ENCODE assay signal across 10 mouse cellular contexts in the genomic region with DNA sequence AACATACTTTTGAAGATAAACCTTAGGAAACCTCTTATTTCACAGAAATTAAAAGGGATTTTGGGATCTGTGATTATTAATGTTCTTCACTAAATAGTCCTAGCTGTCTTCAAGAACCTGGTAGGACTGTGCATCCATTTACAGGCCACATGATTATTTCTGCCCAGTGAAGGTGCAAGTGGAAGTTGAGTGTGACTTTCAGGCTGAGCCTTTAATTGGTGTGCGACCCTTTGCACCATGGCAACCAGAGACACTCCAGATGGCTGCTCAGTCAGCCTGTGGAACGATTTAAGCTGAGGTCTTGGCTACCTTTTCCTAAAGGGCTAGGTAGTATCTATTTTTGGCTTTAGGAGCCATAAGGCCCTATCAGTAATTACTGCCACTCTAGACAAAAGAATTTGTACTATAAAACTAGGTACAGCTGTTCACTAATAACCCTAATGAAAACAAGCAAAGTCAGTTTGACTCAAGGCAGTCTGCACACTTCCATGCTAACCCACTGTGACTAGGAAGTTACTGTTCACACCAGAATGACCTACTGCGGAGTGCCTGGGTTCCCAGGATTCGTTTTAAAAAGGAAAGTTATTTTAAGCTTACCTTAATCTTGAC. TPM values are rescaled to one million over a fixed set of nuclear protein-coding genes. Genes with fewer than 3 reads are reported as not detected.
A peak's percentile ranks its signal among the peaks of the same experiment; 100 is the strongest.
DNase-seq lines count a peak whose midpoint lies in the region; ATAC-seq lines count a peak whose summit lies in the region.
"Had no signal": no experiment of that assay in that cellular context is flagged by ENCODE, and none has a peak within 500 bp of the region (broad histone marks: within the 10 kb centered on the region; RNA-seq: fewer than 3 reads in every experiment).

No protein-coding gene starts in this region.

- no peak overlapping the region; the same call in 1 of the 2 replicates for H3K4me2 ChIP-seq in forebrain, embryonic 11.5 days (ENCODE audit: low read depth, low read length, severe bottlenecking)
- H3K4me2 ChIP-seq in liver, embryonic 13.5 days: peak overlapping the region; percentile 90

- H3K9me3 ChIP-seq in forebrain, embryonic 10.5 days: no peaks in the 10 kb centered on the region
- H3K9me3 ChIP-seq in forebrain, embryonic 11.5 days (ENCODE audit: control insufficient read depth, low read length): no peaks in the 10 kb centered on the region
- H3K9me3 ChIP-seq in embryonic facial prominence, embryonic 10.5 days: no peaks in the 10 kb centered on the region
- H3K9me3 ChIP-seq in liver, embryonic 13.5 days (replicated peaks): no peaks in the 10 kb centered on the region

- no peak overlapping the region for H3K27ac ChIP-seq in forebrain, embryonic 10.5 days
- no peak overlapping the region for H3K27ac ChIP-seq in forebrain, embryonic 11.5 days (ENCODE audit: low read depth, low read length)
- no peak overlapping the region for H3K27ac ChIP-seq in embryonic facial prominence, embryonic 10.5 days (replicated peaks)
- H3K27ac ChIP-seq in liver, embryonic 13.5 days: no peak overlapping the region

- H3K36me3 ChIP-seq in forebrain, embryonic 10.5 days (replicated peaks): peaks cover 69% of the 10 kb centered on the region
- H3K36me3 ChIP-seq in forebrain, embryonic 11.5 days (ENCODE audit: control insufficient read depth, insufficient read depth, low read length): peaks cover 20% of the 10 kb centered on the region
- peaks cover 68% of the 10 kb centered on the region for H3K36me3 ChIP-seq in embryonic facial prominence, embryonic 10.5 days (replicated peaks)
- H3K36me3 ChIP-seq in liver, embryonic 13.5 days: peaks cover 65% of the 10 kb centered on the region

- peak overlapping the region; percentile 94 for H3K4me3 ChIP-seq in forebrain, embryonic 10.5 days
- H3K4me3 ChIP-seq in forebrain, embryonic 11.5 days (ENCODE audit: low read depth, low read length): no peak overlapping the region
- H3K4me3 ChIP-seq in embryonic facial prominence, embryonic 10.5 days: peak overlapping the region; percentile 76
- peak overlapping the region; percentile 89 for H3K4me3 ChIP-seq in liver, embryonic 13.5 days (replicated peaks)

- no peak for DNase-seq in forebrain, embryonic 10.5 days (ENCODE audit: extremely low spot score, low spot score)
- no peak for DNase-seq in forebrain, embryonic 11.5 days (ENCODE audit: low spot score)
- DNase-seq in left cerebral cortex, postnatal 4 days: peak; percentile 33
- DNase-seq in left cerebral cortex, postnatal 36 days (ENCODE audit: low spot score in 2 of 2): no peak
- peak; percentile 38 for DNase-seq in embryonic facial prominence, embryonic 10.5 days (ENCODE audit: low spot score)
- DNase-seq in liver, embryonic 13.5 days: no peak
- DNase-seq in left cerebral cortex, adult 8-10 months (ENCODE audit: low spot score in 2 of 2): no peak
- DNase-seq in layer of hippocampus, adult 18-20 months (ENCODE audit: low spot score in 2 of 2): no peak
- DNase-seq: B cell, adult 2 months had no signal

- ATAC-seq in forebrain, embryonic 11.5 days (replicated peaks; ENCODE audit: low FRiP score): no peak
- ATAC-seq in liver, embryonic 13.5 days (ENCODE audit: low read depth): no peak
- ATAC-seq: activated CD4-positive, CD25-positive, alpha-beta regulatory T cell, adult 4 months had no signal

- WGBS in forebrain, embryonic 10.5 days: 72% methylated on average over 4 of the region's 4 CpGs
- 66% methylated on average over 4 of the region's 4 CpGs for WGBS in forebrain, embryonic 11.5 days
- WGBS in embryonic facial prominence, embryonic 10.5 days: 59% methylated on average over 4 of the region's 4 CpGs
- 76% methylated on average over 4 of the region's 4 CpGs for WGBS in liver, embryonic 13.5 days (ENCODE audit: insufficient replicate concordance)

- H3K27me3 ChIP-seq in forebrain, embryonic 10.5 days (ENCODE audit: poor library complexity, severe bottlenecking): no peaks in the 10 kb centered on the region
- H3K27me3 ChIP-seq in forebrain, embryonic 11.5 days (ENCODE audit: control insufficient read depth, insufficient read depth, low read length): no peaks in the 10 kb centered on the region
- H3K27me3 ChIP-seq in embryonic facial prominence, embryonic 10.5 days (replicated peaks; ENCODE audit: low read depth, poor library complexity, severe bottlenecking): no peaks in the 10 kb centered on the region
- no peaks in the 10 kb centered on the region for H3K27me3 ChIP-seq in liver, embryonic 13.5 days

- H3K9ac ChIP-seq in forebrain, embryonic 11.5 days (ENCODE audit: low read length): no peak overlapping the region
- H3K9ac ChIP-seq in liver, embryonic 13.5 days: no peak overlapping the region

- H3K4me1 ChIP-seq in forebrain, embryonic 10.5 days: peaks cover 61% of the 10 kb centered on the region
- H3K4me1 ChIP-seq in forebrain, embryonic 11.5 days (replicated peaks; ENCODE audit: control insufficient read depth, insufficient read depth, low read length): peaks cover 28% of the 10 kb centered on the region
- peaks cover 52% of the 10 kb centered on the region for H3K4me1 ChIP-seq in embryonic facial prominence, embryonic 10.5 days
- H3K4me1 ChIP-seq in liver, embryonic 13.5 days (replicated peaks): peaks cover 62% of the 10 kb centered on the region

- intact Hi-C loops in left cerebral cortex, postnatal 4 days (cut with DNase I): no loop called here
- intact Hi-C loops in left cerebral cortex, postnatal 36 days (cut with DNase I): loop anchor here (10.0 kb wide), 2 partner anchors 208 to 748 kb away; a partner anchor contains a TSS

RNA-seq across cellular contexts. Expression of a gene that starts 2.9 kb away (rescaled TPM):
- 572 and 613 TPM in 2 replicates for polyA plus RNA-seq in forebrain, embryonic 10.5 days (2016; fragmentation: Nextera tagmentation; extraction: Ambion mirVana)
- polyA plus RNA-seq in forebrain, embryonic 11.5 days (2014; fragmentation: Nextera tagmentation; extraction: Ambion mirVana): 429 and 475 TPM in 2 replicates
- total RNA-seq in left cerebral cortex, postnatal 4 days (2021): 100 to 1,000 TPM; 263 to 270 TPM
- 100 to 1,000 TPM; 290 to 352 TPM for total RNA-seq in left cerebral cortex, postnatal 36 days (2021)
- polyA plus RNA-seq in embryonic facial prominence, embryonic 10.5 days (2016; fragmentation: Nextera tagmentation; extraction: Ambion mirVana): 594 and 621 TPM in 2 replicates
- 327 and 424 TPM in 2 replicates for polyA plus RNA-seq in liver, embryonic 13.5 days (2015; fragmentation: Nextera tagmentation; extraction: Ambion mirVana)
- total RNA-seq in left cerebral cortex, adult 8-10 months (2022): 100 to 1,000 TPM; 269 to 329 (median 300) TPM
- 100 to 1,000 TPM; 331 to 352 TPM for total RNA-seq in layer of hippocampus, adult 18-20 months (2021)

RNA-seq across cellular contexts. Expression of a gene that starts 3.2 kb away (rescaled TPM):
- polyA plus RNA-seq in forebrain, embryonic 10.5 days (2016; fragmentation: Nextera tagmentation; extraction: Ambion mirVana): 2.6 and 3.2 TPM in 2 replicates
- 2.5 and 3.6 TPM in 2 replicates for polyA plus RNA-seq in forebrain, embryonic 11.5 days (2014; fragmentation: Nextera tagmentation; extraction: Ambion mirVana)
- 1 to 10 TPM; 1.9 to 2.3 TPM for total RNA-seq in left cerebral cortex, postnatal 4 days (2021)
- total RNA-seq in left cerebral cortex, postnatal 36 days (2021): 1 to 10 TPM; 1.3 to 1.7 TPM
- 2.2 and 2.9 TPM in 2 replicates for polyA plus RNA-seq in embryonic facial prominence, embryonic 10.5 days (2016; fragmentation: Nextera tagmentation; extraction: Ambion mirVana)
- 0.28 and 0.69 TPM in 2 replicates for polyA plus RNA-seq in liver, embryonic 13.5 days (2015; fragmentation: Nextera tagmentation; extraction: Ambion mirVana)
- total RNA-seq in left cerebral cortex, adult 8-10 months (2022): 1 to 10 TPM; 1.1 to 2.6 (median 1.8) TPM
- 1 to 10 TPM; 1.2 to 1.3 TPM for total RNA-seq in layer of hippocampus, adult 18-20 months (2021)

Comparison
In these comparisons a context has a peak if more than half of its experiments do, and no peak if none do; other contexts are left out.
1. DNase-seq: peak in left cerebral cortex, postnatal 4 days (single experiment) and embryonic facial prominence, embryonic 10.5 days (single experiment); none in forebrain, embryonic 10.5 days (single experiment), forebrain, embryonic 11.5 days (single experiment), left cerebral cortex, postnatal 36 days (0 of 2), liver, embryonic 13.5 days (single experiment), left cerebral cortex, adult 8-10 months (0 of 2) and layer of hippocampus, adult 18-20 months (0 of 2).